Mouse (Mus musculus): ENCODE data around the gene Prpf6.

- TF ChIP-seq CTCF (IDR thresholded peaks at IDR 0.05; ENCODE audit: extremely low read depth, insufficient read length, insufficient replicate concordance, low read depth, low read length) (no peak), POLR2A (IDR thresholded peaks at IDR 0.05; ENCODE audit: low read depth, low read length) (no peak)
Measured at GRCm38 (mm10) chr2:181567338-181567737, 24.3 kb upstream of the Prpf6 start.

Data from small intestine, adult 2 months (tissue).